Mouse (Mus musculus): ENCODE measurements around the gene E2f4. TPM values are rescaled to one million over a fixed set of nuclear protein-coding genes. Genes with fewer than 3 reads are reported as not detected.

The E2f4 gene
- total and polyA plus RNA-seq, 3 experiments = 39.9 to 198 (median 51.0) TPM

DNA sequence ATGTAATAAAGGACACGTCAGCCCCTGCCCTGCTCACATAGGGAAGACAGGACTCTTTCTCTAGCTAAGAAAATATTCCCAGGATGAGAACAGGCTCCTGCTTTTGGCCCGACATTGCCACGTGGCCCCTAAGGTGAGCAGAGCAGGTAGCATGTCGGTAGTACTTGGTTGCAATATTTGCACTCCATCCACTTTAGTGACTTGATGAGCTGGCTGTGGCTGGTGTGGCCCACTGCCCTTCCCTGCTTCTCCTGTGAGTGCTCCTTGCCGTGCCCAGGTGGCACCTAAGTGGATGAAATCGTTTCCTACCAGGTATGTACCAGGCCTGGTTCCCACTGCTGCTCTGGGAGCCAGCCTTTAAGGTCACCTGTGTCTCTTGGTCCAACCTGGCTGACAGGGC lies 45.5 kb upstream of the E2f4 start:
- Histone ChIP-seq H3K27ac (ENCODE audit: insufficient read depth, low read depth) (no peak overlapping the region), H3K9ac (ENCODE audit: insufficient read depth, low read depth) (no peak overlapping the region), H3K4me1 (ENCODE audit: control insufficient read depth in 1 of 2, insufficient read depth in 2 of 2) (peaks cover 7 to 17% of the 10 kb centered on the region in 2 experiments), H3K79me2 (replicated peaks; ENCODE audit: control insufficient read depth, extremely low read depth, insufficient read depth, poor library complexity, severe bottlenecking) (no peaks in the 10 kb centered on the region), H3K4me3 (replicated peaks in 1 of 3; ENCODE audit: low read depth in 2 of 3, low read length in 2 of 3, poor library complexity in 1 of 3) (no peak overlapping the region), H3K9me3 (replicated peaks; ENCODE audit: low read length) (no peaks in the 10 kb centered on the region), H3K27me3 (replicated peaks) (no peaks in the 10 kb centered on the region), H3K36me3 (replicated peaks in 1 of 2; ENCODE audit: control insufficient read depth in 1 of 2, insufficient read depth in 1 of 2, low read length in 1 of 2) (peaks cover 49 to 88% of the 10 kb centered on the region in 2 experiments), H3K4me2 (ENCODE audit: insufficient read depth, low read depth, poor library complexity, severe bottlenecking) (no peak overlapping the region)
- TF ChIP-seq POLR2AphosphoS2 (IDR thresholded peaks at IDR 0.05; ENCODE audit: low read depth, low read length) = no peak
- no peak for TF ChIP-seq USF1 (IDR thresholded peaks at IDR 0.05; ENCODE audit: low read depth, low read length)
- no peak for TF ChIP-seq E2F4 (IDR thresholded peaks at IDR 0.05; ENCODE audit: insufficient replicate concordance, low read depth, low read length)
- no peak for TF ChIP-seq CHD1 (IDR thresholded peaks at IDR 0.05; ENCODE audit: low read depth, low read length)
- TF ChIP-seq ZC3H11A (IDR thresholded peaks at IDR 0.05; ENCODE audit: low read depth, low read length) = no peak
- in situ Hi-C loops (cut with MboI; ENCODE audit: low pct_ligation_motif_present, low pct_unique_long_range_greater_than_20kb, low sequenced_read_pairs) (no loop called here), dilution Hi-C loops (cut with MboI; ENCODE audit: extremely low pct_ligation_motif_present, extremely low pct_unique_long_range_greater_than_20kb, low sequenced_read_pairs) (no loop called here)
- no peak for DNase-seq (ENCODE audit: extremely low read depth)

DNA sequence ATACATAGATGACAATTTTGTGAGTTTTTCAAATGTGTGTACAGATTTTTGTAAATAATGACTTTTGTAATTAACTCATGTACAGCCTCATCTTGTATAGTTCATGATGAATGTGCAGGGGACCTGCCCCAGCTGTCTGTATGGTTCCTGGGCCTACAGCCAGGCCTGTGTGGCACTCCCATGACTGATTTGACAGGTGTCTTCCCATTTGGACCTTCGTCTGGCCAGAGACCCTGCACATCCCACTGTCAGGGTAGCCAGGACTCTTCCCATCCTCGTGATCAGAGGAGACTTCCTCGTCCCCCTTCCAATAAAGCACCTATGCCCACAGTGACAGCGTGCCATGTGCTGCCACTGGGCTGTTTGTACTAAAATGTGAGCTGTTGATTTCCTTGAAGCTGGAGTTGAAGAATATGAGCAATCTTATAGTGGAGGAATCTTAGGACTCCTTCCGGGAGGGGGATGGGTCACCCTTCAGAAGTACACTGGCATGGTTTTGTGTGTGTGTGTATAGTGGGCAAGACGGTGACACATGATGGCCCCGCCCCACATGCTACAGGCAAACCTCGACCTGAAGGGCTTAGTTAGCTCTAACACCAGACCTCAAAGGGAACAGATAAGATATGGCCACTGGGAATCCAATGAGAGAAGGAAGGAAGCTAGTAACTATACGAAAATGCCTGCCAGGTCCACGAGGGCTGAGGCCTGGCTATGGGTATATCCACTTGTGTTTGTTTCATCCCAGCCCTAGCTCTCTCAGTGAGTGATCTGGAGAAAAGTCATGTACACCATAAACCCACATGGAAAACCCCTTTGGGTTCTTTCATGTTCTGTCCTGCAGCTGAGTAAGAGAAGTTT lies 44.6 kb upstream of the E2f4 start:
- H3K4me2 ChIP-seq (ENCODE audit: insufficient read depth, low read depth, poor library complexity, severe bottlenecking) = no peak overlapping the region
- H3K27ac ChIP-seq (ENCODE audit: insufficient read depth, low read depth) = no peak overlapping the region
- no peaks in the 10 kb centered on the region for H3K9me3 ChIP-seq (replicated peaks; ENCODE audit: low read length)
- TF ChIP-seq UBTF (IDR thresholded peaks at IDR 0.05; ENCODE audit: low read depth, low read length) (no peak), ETS1 (conservative IDR thresholded peaks at IDR 0.05; ENCODE audit: low read depth, low read length) (no peak), MAFK (IDR thresholded peaks at IDR 0.05; ENCODE audit: insufficient replicate concordance, low read length) (no peak), USF2 (conservative IDR thresholded peaks at IDR 0.05; ENCODE audit: low read depth, low read length) (no peak), MAZ (IDR thresholded peaks at IDR 0.05; ENCODE audit: low read depth, low read length) (no peak), TBP (conservative IDR thresholded peaks at IDR 0.05; ENCODE audit: low read depth, low read length) (no peak), ZC3H11A (IDR thresholded peaks at IDR 0.05; ENCODE audit: low read depth, low read length) (no peak), MAX (IDR thresholded peaks at IDR 0.05; ENCODE audit: low read length) (no peak), TCF12 (IDR thresholded peaks at IDR 0.05; ENCODE audit: low read depth, low read length) (no peak), MYC (IDR thresholded peaks at IDR 0.05; ENCODE audit: low read depth, low read length) (no peak), NRF1 (IDR thresholded peaks at IDR 0.05; ENCODE audit: low read depth, low read length) (no peak), ZNF384 (IDR thresholded peaks at IDR 0.05; ENCODE audit: low read depth, low read length) (no peak), ZKSCAN1 (IDR thresholded peaks at IDR 0.05; ENCODE audit: borderline replicate concordance, low read depth, low read length) (no peak), CTCF (conservative IDR thresholded peaks at IDR 0.05 in 1 of 2, IDR thresholded peaks at IDR 0.05 in 1 of 2; ENCODE audit: low read depth in 2 of 2, low read length in 2 of 2) (no peak), RCOR1 (conservative IDR thresholded peaks at IDR 0.05; ENCODE audit: low read depth, low read length) (no peak), HCFC1 (IDR thresholded peaks at IDR 0.05; ENCODE audit: low read depth, low read length) (no peak), JUN (IDR thresholded peaks at IDR 0.05; ENCODE audit: insufficient read depth, low read depth, low read length) (no peak), CHD2 (IDR thresholded peaks at IDR 0.05; ENCODE audit: low read length) (no peak), GABPA (IDR thresholded peaks at IDR 0.05; ENCODE audit: insufficient replicate concordance, low read depth, low read length) (no peak)
- in situ Hi-C loops (cut with MboI; ENCODE audit: low pct_ligation_motif_present, low pct_unique_long_range_greater_than_20kb, low sequenced_read_pairs) = no loop called here
- H3K9ac ChIP-seq (ENCODE audit: insufficient read depth, low read depth) = no peak overlapping the region
- peaks cover 47 to 86% of the 10 kb centered on the region in 2 experiments for H3K36me3 ChIP-seq (replicated peaks in 1 of 2; ENCODE audit: control insufficient read depth in 1 of 2, insufficient read depth in 1 of 2, low read length in 1 of 2)
- peaks cover 7 to 17% of the 10 kb centered on the region in 2 experiments for H3K4me1 ChIP-seq (ENCODE audit: control insufficient read depth in 1 of 2, insufficient read depth in 2 of 2)
- H3K4me3 ChIP-seq (replicated peaks in 1 of 3; ENCODE audit: low read depth in 2 of 3, low read length in 2 of 3, poor library complexity in 1 of 3) = no peak overlapping the region
- dilution Hi-C loops (cut with MboI; ENCODE audit: extremely low pct_ligation_motif_present, extremely low pct_unique_long_range_greater_than_20kb, low sequenced_read_pairs) = no loop called here
- H3K27me3 ChIP-seq (replicated peaks) = no peaks in the 10 kb centered on the region
- DNase-seq (ENCODE audit: extremely low read depth) = no peak
- no peaks in the 10 kb centered on the region for H3K79me2 ChIP-seq (replicated peaks; ENCODE audit: control insufficient read depth, extremely low read depth, insufficient read depth, poor library complexity, severe bottlenecking)

Data from CH12.LX (cell line).